Mouse (Mus musculus) C2C12 (cell line): ENCODE data around the gene Rasal3. TPM values are rescaled to one million over a fixed set of nuclear protein-coding genes. Genes with fewer than 3 reads are reported as not detected.
A peak's percentile ranks its signal among the peaks of the same experiment; 100 is the strongest.

ENCODE experiments used
- H3K27me3 ChIP-seq: one replicate; pipeline ENCODE4 v1.6.1; 2011; ENCODE audit not compliant: control insufficient read depth, insufficient read depth, insufficient read length
- H3K36me3 ChIP-seq: one replicate; pipeline ENCODE4 v1.6.1; 2011; ENCODE audit not compliant: control insufficient read depth, insufficient read depth
- H3K4me3 ChIP-seq: one replicate; pipeline ENCODE4 v1.5.1; 2011; ENCODE audit warnings: mild to moderate bottlenecking, control low read depth; ENCODE audit not compliant: poor library complexity, insufficient read depth, severe bottlenecking
- H3K79me2 ChIP-seq: one replicate; pipeline ENCODE4 v1.6.1; 2011; ENCODE audit not compliant: control insufficient read depth, insufficient read depth
- H3K79me3 ChIP-seq: one replicate; pipeline ENCODE4 v1.6.1; 2011; ENCODE audit warnings: low read depth, control low read depth
- H3ac ChIP-seq: one replicate; pipeline ENCODE3; 2011; ENCODE audit warnings: low read depth; ENCODE audit not compliant: control insufficient read depth, insufficient read length
- CEBPB ChIP-seq: IDR thresholded peaks from one replicate; pipeline ENCODE4 v1.6.1; 2011; ENCODE audit warnings: low read depth, mild to moderate bottlenecking, control low read depth, moderate library complexity
- CTCF ChIP-seq: IDR thresholded peaks from one replicate; pipeline ENCODE4 v1.5.1; 2011; ENCODE audit not compliant: control insufficient read depth, insufficient read depth, insufficient read length
- FOSL1 ChIP-seq: IDR thresholded peaks from one replicate; pipeline ENCODE4 v1.8.0; 2011; ENCODE audit warnings: mild to moderate bottlenecking, low read length; ENCODE audit not compliant: poor library complexity, insufficient read depth, severe bottlenecking
- MAX ChIP-seq: IDR thresholded peaks from one replicate; pipeline ENCODE4 v1.6.1; 2011; ENCODE audit warnings: mild to moderate bottlenecking, control low read depth
- MYOD1 ChIP-seq: IDR thresholded peaks from one replicate; pipeline ENCODE4 v1.6.1; 2011; ENCODE audit warnings: low read depth; ENCODE audit not compliant: control insufficient read depth, insufficient read length
- MYOG ChIP-seq: IDR thresholded peaks from one replicate; pipeline ENCODE4 v1.6.1; 2011; ENCODE audit not compliant: control insufficient read depth, insufficient read length; ENCODE audit errors: extremely low read depth
- USF1 ChIP-seq: IDR thresholded peaks from one replicate; pipeline ENCODE4 v1.6.1; 2011; ENCODE audit warnings: low read depth, mild to moderate bottlenecking, control low read depth, moderate library complexity
- microRNA-seq: library from miRNA; unstranded; fragments of <30 nt; microRNA quantifications from one replicate; pipeline ENCODE4, GENCODE M21; 2019; ENCODE audit warnings: borderline microRNAs expressed
- polyA plus RNA-seq: library from polyadenylated mRNA; unstranded; fragments of >200 nt; fragmentation: generic; extraction: Trizol; gene quantifications from one replicate; pipeline ENCODE4 v1.2.1, GENCODE M21; 2012; ENCODE audit warnings: missing spikeins

Rasal3 gene
- polyA plus RNA-seq, 1 experiment = not detected

- Histone ChIP-seq H3K27me3 (no peaks in the 10 kb centered on the region), H3ac (peak overlapping the region; percentile 33), H3K79me2 (peaks cover 34% of the 10 kb centered on the region), H3K79me3 (peaks cover 8% of the 10 kb centered on the region), H3K4me3 (peak overlapping the region; percentile 75), H3K36me3 (peaks cover 14% of the 10 kb centered on the region)
- TF ChIP-seq MAX (no peak), FOSL1 (no peak), USF1 (no peak), MYOG (no peak), CTCF (no peak), MYOD1 (no peak), CEBPB (no peak)
These were observed 53.5 kb downstream of the Rasal3 start for GRCm38 (mm10) chr17:32349851-32350381.

DNA sequence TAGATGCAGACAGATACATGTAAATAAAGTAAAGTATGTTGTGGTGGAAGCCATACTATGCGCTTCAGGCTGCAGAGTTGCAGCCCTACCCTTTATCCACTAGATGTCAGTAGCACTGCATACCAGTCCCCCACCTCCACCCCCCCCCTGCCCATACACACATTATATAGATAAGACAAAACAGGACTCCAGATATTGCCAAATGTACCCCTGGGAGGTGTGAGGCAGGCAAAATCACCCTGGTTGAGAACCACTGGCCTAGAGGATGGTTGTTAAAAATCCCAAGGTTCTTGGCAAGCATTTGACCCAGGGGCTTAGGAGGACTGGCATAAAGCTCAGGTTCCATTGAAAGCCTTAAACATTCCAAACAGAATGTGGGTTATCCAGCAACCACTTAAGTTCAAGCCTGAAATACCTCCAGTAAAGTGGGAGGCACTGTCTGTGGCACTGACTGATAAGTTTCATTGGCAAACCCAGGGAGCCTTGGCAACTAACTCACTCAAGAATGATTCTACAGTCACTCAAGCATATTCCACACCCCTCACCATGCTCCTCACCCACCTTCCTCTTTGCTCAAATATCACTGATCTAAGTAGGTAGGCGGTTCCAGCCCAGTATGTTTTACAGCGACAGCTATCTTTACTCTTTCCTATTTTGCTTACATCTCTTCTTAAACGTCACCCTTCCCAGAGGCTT, 54.2 kb downstream of the Rasal3 start:
- no peak overlapping the region for H3ac ChIP-seq
- H3K79me3 ChIP-seq = peaks cover 8% of the 10 kb centered on the region
- peaks cover 11% of the 10 kb centered on the region for H3K36me3 ChIP-seq
- H3K79me2 ChIP-seq = peaks cover 34% of the 10 kb centered on the region
- TF ChIP-seq USF1 (no peak), FOSL1 (no peak), CTCF (peak; percentile 73), MYOG (no peak)
- H3K4me3 ChIP-seq = peak overlapping the region; percentile 75
- H3K27me3 ChIP-seq = no peaks in the 10 kb centered on the region

GRCm38 (mm10) chr17:32348406-32348805, 55.0 kb downstream of the Rasal3 start:
- H3K4me3 ChIP-seq = no peak overlapping the region
- TF ChIP-seq MYOG (no peak), CEBPB (no peak), USF1 (no peak), FOSL1 (no peak), MYOD1 (no peak), CTCF (no peak), MAX (no peak)

DNA sequence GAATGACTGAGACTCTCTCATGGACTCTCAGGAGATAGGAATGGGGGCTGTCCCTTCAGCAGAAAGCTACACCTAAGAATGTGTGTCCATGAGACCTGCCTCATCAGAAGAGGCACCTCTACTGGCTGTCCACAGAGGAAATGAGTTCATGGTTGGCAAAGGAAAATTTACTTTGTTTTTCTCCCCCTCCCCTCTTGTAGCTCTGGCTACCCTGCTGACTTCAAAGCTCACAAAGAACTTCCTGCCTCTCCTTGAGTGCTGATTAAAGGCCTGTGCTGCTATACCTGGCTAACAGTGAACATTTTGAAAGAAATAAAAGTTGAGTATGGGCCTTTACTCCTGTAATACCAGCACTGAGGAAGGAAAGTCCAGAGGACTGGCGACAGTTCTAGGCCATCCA, 62.3 kb downstream of the Rasal3 start:
- Histone ChIP-seq H3K4me3 (no peak overlapping the region), H3ac (no peak overlapping the region), H3K79me2 (no peaks in the 10 kb centered on the region), H3K79me3 (no peaks in the 10 kb centered on the region), H3K36me3 (peaks cover 16% of the 10 kb centered on the region), H3K27me3 (no peaks in the 10 kb centered on the region)
- no peak for TF ChIP-seq CTCF

More at GRCm38 (mm10) chr17:32348406-32348805, 55.0 kb downstream of the Rasal3 start:
- H3K27me3 ChIP-seq = no peaks in the 10 kb centered on the region
- peaks cover 34% of the 10 kb centered on the region for H3K79me2 ChIP-seq
- peaks cover 5% of the 10 kb centered on the region for H3K36me3 ChIP-seq
- H3K79me3 ChIP-seq = peaks cover 8% of the 10 kb centered on the region
- no peak overlapping the region for H3ac ChIP-seq

Small RNA genes within 50 kb of the gene (microRNA-seq; reads per million reads assigned to microRNA genes)
- not detected for gene Gm22201

Other genes with a start within 250 kb of the Rasal3 start
- 14.8 TPM for gene Notch3, start 236.7 kb downstream of the Rasal3 start, polyA plus RNA-seq
- gene Ephx3, start 214.0 kb downstream of the Rasal3 start, polyA plus RNA-seq = 0.12 TPM
- 46.9 TPM for gene Brd4, start 118.9 kb downstream of the Rasal3 start, polyA plus RNA-seq
- 27.3 TPM for gene Akap8, start 82.3 kb downstream of the Rasal3 start, polyA plus RNA-seq
- gene Akap8l, start 53.0 kb downstream of the Rasal3 start, polyA plus RNA-seq = 10.9 TPM
- gene Wiz, start 14.1 kb downstream of the Rasal3 start, polyA plus RNA-seq = 23.0 TPM
- gene Pglyrp2, start 20.6 kb upstream of the Rasal3 start, polyA plus RNA-seq = not detected
- gene Cyp4f39, start 49.1 kb upstream of the Rasal3 start, polyA plus RNA-seq = 0.02 TPM
- 1.3 TPM for gene Cyp4f17, start 102.5 kb upstream of the Rasal3 start, polyA plus RNA-seq
- 19.6 TPM for gene Cyp4f16, start 133.0 kb upstream of the Rasal3 start, polyA plus RNA-seq
- not detected for gene Cyp4f37, start 217.7 kb upstream of the Rasal3 start, polyA plus RNA-seq